Mouse (Mus musculus): ENCODE measurements around the gene Cdh22.

DNA sequence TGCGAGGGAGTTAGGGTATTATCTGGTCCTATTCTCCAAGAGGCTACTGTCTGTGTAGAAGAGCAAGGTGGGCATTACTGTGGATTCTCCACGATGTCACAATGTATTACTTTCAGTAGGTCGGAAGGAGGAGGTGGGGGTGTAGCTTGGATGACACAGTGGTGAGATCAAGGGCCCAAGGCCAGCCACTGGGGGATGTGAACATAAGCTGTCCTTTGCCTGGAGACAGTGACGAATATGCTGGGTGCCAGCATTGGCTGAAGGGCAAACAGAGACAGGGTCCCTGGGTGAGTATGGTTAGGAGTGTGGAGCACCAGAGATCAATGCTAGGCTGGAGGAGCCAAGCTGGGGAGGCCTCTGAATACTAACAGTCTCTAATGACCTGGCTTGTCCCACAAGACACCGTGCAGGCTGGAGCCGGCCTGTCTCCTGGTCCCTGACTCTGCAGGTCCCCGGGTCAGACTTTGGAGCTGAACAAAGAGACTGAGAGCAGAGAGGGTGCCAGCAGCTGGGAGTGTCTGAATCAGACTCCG is 143.2 kb downstream of the Cdh22 start:
- no peak for TF ChIP-seq CTCF (IDR thresholded peaks at IDR 0.05; ENCODE audit: low read depth)
- TF ChIP-seq EP300 (optimal IDR thresholded peaks at IDR 0.05): no peak
